Mouse (Mus musculus): ENCODE data around the gene Bhmt2. TPM values are rescaled to one million over a fixed set of nuclear protein-coding genes. Genes with fewer than 3 reads are reported as not detected.

The Bhmt2 gene
- polyA plus RNA-seq, 1 experiment: 0.39 TPM

GRCm38 (mm10) chr13:93710325-93710724, 36.2 kb upstream of the Bhmt2 start:
- Histone ChIP-seq H3K4me3 (replicated peaks; ENCODE audit: insufficient read depth, low read depth, low read length) (no peak overlapping the region), H3K4me1 (ENCODE audit: control insufficient read depth, insufficient read depth, low read length) (no peaks in the 10 kb centered on the region), H3K27ac (ENCODE audit: insufficient read depth, low read length) (no peak overlapping the region), H3K27me3 (ENCODE audit: control insufficient read depth, insufficient read depth, low read length) (no peaks in the 10 kb centered on the region)
- TF ChIP-seq CTCF (IDR thresholded peaks at IDR 0.05; ENCODE audit: borderline replicate concordance, insufficient read depth, low read depth, low read length) (no peak), POLR2A (IDR thresholded peaks at IDR 0.05; ENCODE audit: borderline replicate concordance, insufficient read depth, low read length) (no peak)
- DNase-seq: no peak
- 90% methylated on average over 4 of the region's 4 CpGs for WGBS

DNA sequence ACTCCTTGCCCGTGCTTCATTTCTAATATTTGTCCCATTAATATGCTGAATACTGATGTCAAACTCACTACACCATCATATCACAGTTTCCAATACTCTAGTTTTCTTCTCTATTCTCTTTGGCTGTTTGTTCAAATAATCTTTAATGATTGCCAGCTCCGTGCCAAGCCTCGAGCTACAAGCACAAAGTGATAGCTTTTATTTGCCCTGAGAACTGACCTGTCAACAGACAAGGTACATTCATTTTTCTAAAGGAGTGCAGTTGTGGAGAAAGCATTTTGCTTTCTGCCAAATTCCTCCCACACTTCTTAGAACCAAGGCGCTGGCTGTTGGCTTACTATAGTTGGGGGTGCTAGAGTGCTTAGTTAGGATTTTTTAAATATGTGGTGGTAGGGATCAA, 33.2 kb upstream of the Bhmt2 start:
- DNase-seq: no peak
- H3K27ac ChIP-seq (ENCODE audit: insufficient read depth, low read length): no peak overlapping the region
- no peaks in the 10 kb centered on the region for H3K4me1 ChIP-seq (ENCODE audit: control insufficient read depth, insufficient read depth, low read length)
- 82% methylated on average over 4 of the region's 4 CpGs for WGBS
- TF ChIP-seq POLR2A (IDR thresholded peaks at IDR 0.05; ENCODE audit: borderline replicate concordance, insufficient read depth, low read length) (no peak), CTCF (IDR thresholded peaks at IDR 0.05; ENCODE audit: borderline replicate concordance, insufficient read depth, low read depth, low read length) (no peak)
- H3K27me3 ChIP-seq (ENCODE audit: control insufficient read depth, insufficient read depth, low read length): no peaks in the 10 kb centered on the region
- H3K4me3 ChIP-seq (replicated peaks; ENCODE audit: insufficient read depth, low read depth, low read length): no peak overlapping the region

DNA sequence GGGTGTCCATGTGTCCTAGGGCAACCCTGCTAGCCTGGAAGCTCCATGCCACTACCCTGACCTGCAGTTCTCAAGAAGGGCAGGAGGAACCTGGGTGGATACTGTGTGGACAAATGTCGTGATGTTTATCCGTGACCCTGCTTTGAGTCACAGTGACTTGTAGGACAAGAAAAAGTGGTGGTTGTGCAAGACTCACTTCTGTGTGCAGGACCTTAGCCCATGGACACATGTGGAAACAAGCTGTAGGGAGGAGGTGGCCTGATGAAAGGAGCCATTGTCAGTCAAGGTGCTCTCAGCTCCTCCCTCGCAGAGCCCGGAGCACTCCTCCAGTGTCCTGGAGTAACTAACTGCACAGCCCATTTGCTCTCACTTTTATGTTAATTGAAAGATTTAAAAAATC, 31.6 kb upstream of the Bhmt2 start:
- no peaks in the 10 kb centered on the region for H3K27me3 ChIP-seq (ENCODE audit: control insufficient read depth, insufficient read depth, low read length)
- TF ChIP-seq CTCF (IDR thresholded peaks at IDR 0.05; ENCODE audit: borderline replicate concordance, insufficient read depth, low read depth, low read length) (no peak), POLR2A (IDR thresholded peaks at IDR 0.05; ENCODE audit: borderline replicate concordance, insufficient read depth, low read length) (no peak)
- H3K4me1 ChIP-seq (ENCODE audit: control insufficient read depth, insufficient read depth, low read length): no peaks in the 10 kb centered on the region
- H3K4me3 ChIP-seq (replicated peaks; ENCODE audit: insufficient read depth, low read depth, low read length): no peak overlapping the region
- DNase-seq: no peak
- no peak overlapping the region for H3K27ac ChIP-seq (ENCODE audit: insufficient read depth, low read length)
- 89% methylated on average over 4 of the region's 4 CpGs for WGBS

- WGBS: 35% methylated on average over 6 of the region's 6 CpGs
- DNase-seq: no peak
- H3K27ac ChIP-seq (ENCODE audit: insufficient read depth, low read length): no peak overlapping the region
- no peaks in the 10 kb centered on the region for H3K27me3 ChIP-seq (ENCODE audit: control insufficient read depth, insufficient read depth, low read length)
- H3K4me3 ChIP-seq (replicated peaks; ENCODE audit: insufficient read depth, low read depth, low read length): no peak overlapping the region
- no peaks in the 10 kb centered on the region for H3K4me1 ChIP-seq (ENCODE audit: control insufficient read depth, insufficient read depth, low read length)
- no peak for TF ChIP-seq CTCF (IDR thresholded peaks at IDR 0.05; ENCODE audit: borderline replicate concordance, insufficient read depth, low read depth, low read length)
- TF ChIP-seq POLR2A (IDR thresholded peaks at IDR 0.05; ENCODE audit: borderline replicate concordance, insufficient read depth, low read length): no peak
These were observed 24.8 kb upstream of the Bhmt2 start for GRCm38 (mm10) chr13:93698866-93699265.

GRCm38 (mm10) chr13:93690821-93691220, 16.7 kb upstream of the Bhmt2 start:
- DNase-seq: no peak
- no peaks in the 10 kb centered on the region for H3K4me1 ChIP-seq (ENCODE audit: control insufficient read depth, insufficient read depth, low read length)
- H3K27ac ChIP-seq (ENCODE audit: insufficient read depth, low read length): no peak overlapping the region
- H3K4me3 ChIP-seq (replicated peaks; ENCODE audit: insufficient read depth, low read depth, low read length): no peak overlapping the region
- H3K27me3 ChIP-seq (ENCODE audit: control insufficient read depth, insufficient read depth, low read length): no peaks in the 10 kb centered on the region
- TF ChIP-seq CTCF (IDR thresholded peaks at IDR 0.05; ENCODE audit: borderline replicate concordance, insufficient read depth, low read depth, low read length) (no peak), POLR2A (IDR thresholded peaks at IDR 0.05; ENCODE audit: borderline replicate concordance, insufficient read depth, low read length) (no peak)
- 90% methylated on average over 1 of the region's 1 CpGs for WGBS

- TF ChIP-seq CTCF (IDR thresholded peaks at IDR 0.05; ENCODE audit: borderline replicate concordance, insufficient read depth, low read depth, low read length): no peak
- no peak for TF ChIP-seq POLR2A (IDR thresholded peaks at IDR 0.05; ENCODE audit: borderline replicate concordance, insufficient read depth, low read length)
- WGBS: 97% methylated on average over 3 of the region's 3 CpGs
- no peak overlapping the region for H3K4me3 ChIP-seq (replicated peaks; ENCODE audit: insufficient read depth, low read depth, low read length)
- no peak for DNase-seq
- H3K27ac ChIP-seq (ENCODE audit: insufficient read depth, low read length): no peak overlapping the region
- H3K27me3 ChIP-seq (ENCODE audit: control insufficient read depth, insufficient read depth, low read length): no peaks in the 10 kb centered on the region
- no peaks in the 10 kb centered on the region for H3K4me1 ChIP-seq (ENCODE audit: control insufficient read depth, insufficient read depth, low read length)
These were observed 15.5 kb upstream of the Bhmt2 start for GRCm38 (mm10) chr13:93689566-93689965.

DNA sequence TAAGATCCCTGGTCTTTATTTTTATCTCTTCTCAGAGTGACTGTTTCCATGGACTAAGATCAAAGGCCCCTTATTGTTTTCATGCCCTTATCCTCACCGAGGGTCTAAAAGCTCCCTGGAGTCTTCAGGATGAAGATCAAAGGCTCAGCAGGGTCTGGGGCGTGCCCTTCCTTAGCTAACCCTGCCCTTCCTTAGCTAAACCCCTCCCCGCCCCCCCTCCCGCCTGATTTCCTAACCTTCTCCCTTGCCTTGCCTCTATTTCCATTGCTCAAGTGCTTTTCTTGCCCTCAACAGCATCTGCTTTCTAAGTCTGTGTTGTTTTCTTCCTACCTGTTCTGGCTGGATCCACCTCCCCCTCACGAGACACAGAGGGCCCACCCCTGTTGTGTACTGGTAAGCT, 13.2 kb upstream of the Bhmt2 start:
- no peak for DNase-seq
- no peak overlapping the region for H3K4me3 ChIP-seq (replicated peaks; ENCODE audit: insufficient read depth, low read depth, low read length)
- TF ChIP-seq POLR2A (IDR thresholded peaks at IDR 0.05; ENCODE audit: borderline replicate concordance, insufficient read depth, low read length): no peak
- TF ChIP-seq CTCF (IDR thresholded peaks at IDR 0.05; ENCODE audit: borderline replicate concordance, insufficient read depth, low read depth, low read length): no peak
- WGBS: 31% methylated on average over 5 of the region's 5 CpGs
- no peak overlapping the region; the same call in 1 of the 2 replicates for H3K27ac ChIP-seq (ENCODE audit: insufficient read depth, low read length)
- no peaks in the 10 kb centered on the region for H3K27me3 ChIP-seq (ENCODE audit: control insufficient read depth, insufficient read depth, low read length)
- H3K4me1 ChIP-seq (ENCODE audit: control insufficient read depth, insufficient read depth, low read length): no peaks in the 10 kb centered on the region

- TF ChIP-seq POLR2A (IDR thresholded peaks at IDR 0.05; ENCODE audit: borderline replicate concordance, insufficient read depth, low read length) (no peak), CTCF (IDR thresholded peaks at IDR 0.05; ENCODE audit: borderline replicate concordance, insufficient read depth, low read depth, low read length) (no peak)
- WGBS: 64% methylated on average over 4 of the region's 4 CpGs
These were observed 11.1 kb upstream of the Bhmt2 start for GRCm38 (mm10) chr13:93685226-93685625.

More at GRCm38 (mm10) chr13:93685226-93685625, 11.1 kb upstream of the Bhmt2 start:
- Histone ChIP-seq H3K4me3 (replicated peaks; ENCODE audit: insufficient read depth, low read depth, low read length) (no peak overlapping the region), H3K4me1 (ENCODE audit: control insufficient read depth, insufficient read depth, low read length) (no peaks in the 10 kb centered on the region), H3K27ac (ENCODE audit: insufficient read depth, low read length) (no peak overlapping the region), H3K27me3 (ENCODE audit: control insufficient read depth, insufficient read depth, low read length) (no peaks in the 10 kb centered on the region)
- no peak for DNase-seq
